ENCODE assay signal across 8 mouse cellular contexts in genomic region chr9:72925021-72925934, GRCm38 (mm10). TPM values are rescaled to one million over a fixed set of nuclear protein-coding genes. Genes with fewer than 3 reads are reported as not detected.
DNase-seq lines count a peak whose midpoint lies in the region; ATAC-seq lines count a peak whose summit lies in the region.

Gene Pygo1 (plus strand): TSS chr9:72925645.

- no peaks in the 10 kb centered on the region for H3K27me3 ChIP-seq in kidney, embryonic 14.5 days (ENCODE audit: control insufficient read depth, insufficient read depth, low read length)
- peaks cover 61% of the 10 kb centered on the region for H3K27me3 ChIP-seq in liver, embryonic 11.5 days (replicated peaks; ENCODE audit: control insufficient read depth, insufficient read depth, low read length)
- H3K27me3 ChIP-seq in neural tube, embryonic 12.5 days (replicated peaks), result 0 out of 2 replicates have a peak, but pooled peaks cover 7% of the 10 kb centered on the region

- peak within 1 kb of the TSS; percentile 95 for H3K4me2 ChIP-seq in kidney, embryonic 14.5 days (replicated peaks; ENCODE audit: low read depth, low read length)
- peak within 1 kb of the TSS; percentile 83 for H3K4me2 ChIP-seq in liver, embryonic 11.5 days
- H3K4me2 ChIP-seq in neural tube, embryonic 12.5 days (replicated peaks), result peak within 1 kb of the TSS; percentile 89

- H3K4me1 ChIP-seq in kidney, embryonic 14.5 days (ENCODE audit: control insufficient read depth, insufficient read depth, low read length), result peaks cover 5% of the 10 kb centered on the region; the same call in 1 of the 2 replicates
- no peaks in the 10 kb centered on the region for H3K4me1 ChIP-seq in liver, embryonic 11.5 days (replicated peaks; ENCODE audit: control insufficient read depth, insufficient read depth, low read length)
- H3K4me1 ChIP-seq in neural tube, embryonic 12.5 days, result peaks cover 14% of the 10 kb centered on the region

- peak within 1 kb of the TSS; percentile 52 for H3K4me3 ChIP-seq in kidney, embryonic 14.5 days (ENCODE audit: low read length)
- H3K4me3 ChIP-seq in liver, embryonic 11.5 days (ENCODE audit: low read depth, low read length), result peak within 1 kb of the TSS; percentile 67
- peak within 1 kb of the TSS; percentile 80 for H3K4me3 ChIP-seq in neural tube, embryonic 12.5 days

- peak within 1 kb of the TSS; percentile 93 for H3K9ac ChIP-seq in kidney, embryonic 14.5 days (ENCODE audit: low read depth, low read length)
- peak within 1 kb of the TSS; percentile 73 for H3K9ac ChIP-seq in liver, embryonic 11.5 days (ENCODE audit: low read depth, low read length)
- H3K9ac ChIP-seq in neural tube, embryonic 12.5 days, result peak within 1 kb of the TSS; percentile 94

- H3K36me3 ChIP-seq in kidney, embryonic 14.5 days (ENCODE audit: control insufficient read depth, insufficient read depth, low read length), result no peaks in the 10 kb centered on the region; the same call in 1 of the 2 replicates
- H3K36me3 ChIP-seq in liver, embryonic 11.5 days (ENCODE audit: control insufficient read depth, insufficient read depth, low read length), result no peaks in the 10 kb centered on the region
- no peaks in the 10 kb centered on the region for H3K36me3 ChIP-seq in neural tube, embryonic 12.5 days

- H3K27ac ChIP-seq in kidney, embryonic 14.5 days (ENCODE audit: low read depth, low read length), result peak within 1 kb of the TSS; percentile 40
- peak within 1 kb of the TSS; percentile 48; the same call in 1 of the 2 replicates for H3K27ac ChIP-seq in liver, embryonic 11.5 days (ENCODE audit: low read depth, low read length)
- H3K27ac ChIP-seq in neural tube, embryonic 12.5 days, result peak within 1 kb of the TSS; percentile 53; the same call in 1 of the 2 replicates

- no peaks in the 10 kb centered on the region for H3K9me3 ChIP-seq in kidney, embryonic 14.5 days (ENCODE audit: control insufficient read depth, low read length)
- H3K9me3 ChIP-seq in liver, embryonic 11.5 days (ENCODE audit: control insufficient read depth, low read length), result no peaks in the 10 kb centered on the region
- H3K9me3 ChIP-seq in neural tube, embryonic 12.5 days, result no peaks in the 10 kb centered on the region

- peak; percentile 36 to 53 for DNase-seq in left cerebral cortex, adult 18-20 months (ENCODE audit: low spot score in 2 of 2)
- DNase-seq in left cerebral cortex, adult 11 months (ENCODE audit: low spot score), result no peak
- DNase-seq in embryo, embryonic 9.5 days (ENCODE audit: extremely low spot score), result peak; percentile 79
- peak; percentile 94 for DNase-seq in heart, adult 11 months
- peak; percentile 63 for DNase-seq in liver, embryonic 11.5 days (ENCODE audit: low spot score)
- DNase-seq in urinary bladder, postnatal 25 days (ENCODE audit: low spot score), result peak; percentile 38

- under 1% methylated on average over 82 of the region's 108 CpGs for WGBS in kidney, embryonic 14.5 days
- 1% methylated on average over 102 of the region's 108 CpGs for WGBS in liver, embryonic 11.5 days
- WGBS in neural tube, embryonic 12.5 days, result 1% methylated on average over 108 of the region's 108 CpGs

- ATAC-seq in kidney, embryonic 14.5 days (ENCODE audit: low FRiP score, low TSS enrichment), result peak; percentile 90
- ATAC-seq in liver, embryonic 11.5 days (replicated peaks; ENCODE audit: low FRiP score), result peak; percentile 56
- peak; percentile 81 for ATAC-seq in neural tube, embryonic 12.5 days (ENCODE audit: low FRiP score, low read depth)

RNA-seq across cellular contexts. Expression of gene Pygo1, which starts in this region (rescaled TPM):
- total RNA-seq in left cerebral cortex, adult 18-20 months (2021), result 10 to 100 TPM; 18.6 to 19.5 TPM
- 5.4 and 7.2 TPM in 2 replicates for polyA plus RNA-seq in kidney, embryonic 14.5 days (2014; fragmentation: Nextera tagmentation; extraction: Ambion mirVana)
- 1.7 and 1.8 TPM in 2 replicates for polyA plus RNA-seq in liver, embryonic 11.5 days (2014; fragmentation: Nextera tagmentation; extraction: Ambion mirVana)
- 12.0 and 13.0 TPM in 2 replicates for polyA plus RNA-seq in neural tube, embryonic 12.5 days (2016; fragmentation: Nextera tagmentation; extraction: Ambion mirVana)
